Mouse (Mus musculus): ENCODE measurements around the gene Tmem8. TPM values are rescaled to one million over a fixed set of nuclear protein-coding genes. Genes with fewer than 3 reads are reported as not detected.
"Not testable (repeated sequence)": the region's sequence is repeated elsewhere in the genome, so short reads cannot be mapped to it uniquely, and the experiment has no call there.

Tmem8 gene
- polyA plus RNA-seq, 1 experiment from 2014 or later, result 2.9 TPM

DNA sequence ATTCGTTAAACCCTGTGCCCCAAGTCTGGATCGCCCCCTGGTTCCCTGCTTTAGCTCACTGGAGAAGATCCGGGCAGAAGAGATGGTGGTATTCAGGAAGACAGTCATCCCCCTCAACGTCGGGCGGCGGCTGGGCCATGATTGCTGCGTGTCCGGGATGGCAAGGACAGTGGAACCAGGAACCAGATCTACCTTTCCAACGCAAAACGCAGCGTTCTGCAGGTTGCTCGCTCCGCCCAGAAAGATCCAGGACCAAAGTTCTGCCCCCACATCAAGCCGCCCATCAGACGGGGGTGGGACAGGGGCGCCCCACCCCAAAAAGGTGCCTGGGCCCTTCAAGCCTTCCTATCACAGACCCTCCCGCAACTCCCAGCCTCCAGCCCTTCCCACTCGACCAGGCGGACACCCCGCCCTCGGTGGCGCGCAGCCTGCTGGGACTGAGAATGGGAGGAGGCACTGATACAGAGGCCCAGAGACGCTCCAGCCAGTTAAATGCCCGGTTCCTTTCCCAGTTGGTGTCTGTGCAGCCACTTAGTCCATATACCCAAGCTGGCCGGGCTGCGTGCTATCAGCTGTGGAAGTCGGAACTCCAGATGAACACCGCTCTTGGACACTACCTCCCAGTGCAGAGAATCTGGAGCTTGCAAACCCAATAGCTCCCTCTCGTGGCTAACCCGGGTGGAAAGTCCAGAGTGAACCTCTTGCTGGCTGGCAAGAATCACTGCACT, 23.0 kb upstream of the Tmem8 start, which contains the start of gene Decr2:
Gene Decr2 (minus strand): TSS at position 433 of the 728 bp plus-strand sequence.
- no peaks in the 10 kb centered on the region for H3K9me3 ChIP-seq (replicated peaks)
- WGBS, result under 1% methylated on average over 32 of the region's 32 CpGs
- peak; percentile 85 for ATAC-seq (ENCODE audit: insufficient number of reproducible peaks, low FRiP score, low TSS enrichment, low read depth)
- peak within 1 kb of the TSS; percentile 58 for H3K4me3 ChIP-seq (replicated peaks)
- H3K4me1 ChIP-seq, result peaks cover 15% of the 10 kb centered on the region
- H3K27ac ChIP-seq (replicated peaks), result peak within 1 kb of the TSS; percentile 88
- H3K9ac ChIP-seq, result peak within 1 kb of the TSS; percentile 75
- no peaks in the 10 kb centered on the region for H3K27me3 ChIP-seq
- H3K36me3 ChIP-seq, result no peaks in the 10 kb centered on the region; the same call in 1 of the 2 replicates
- H3K4me2 ChIP-seq (replicated peaks), result peak within 1 kb of the TSS; percentile 76

DNA sequence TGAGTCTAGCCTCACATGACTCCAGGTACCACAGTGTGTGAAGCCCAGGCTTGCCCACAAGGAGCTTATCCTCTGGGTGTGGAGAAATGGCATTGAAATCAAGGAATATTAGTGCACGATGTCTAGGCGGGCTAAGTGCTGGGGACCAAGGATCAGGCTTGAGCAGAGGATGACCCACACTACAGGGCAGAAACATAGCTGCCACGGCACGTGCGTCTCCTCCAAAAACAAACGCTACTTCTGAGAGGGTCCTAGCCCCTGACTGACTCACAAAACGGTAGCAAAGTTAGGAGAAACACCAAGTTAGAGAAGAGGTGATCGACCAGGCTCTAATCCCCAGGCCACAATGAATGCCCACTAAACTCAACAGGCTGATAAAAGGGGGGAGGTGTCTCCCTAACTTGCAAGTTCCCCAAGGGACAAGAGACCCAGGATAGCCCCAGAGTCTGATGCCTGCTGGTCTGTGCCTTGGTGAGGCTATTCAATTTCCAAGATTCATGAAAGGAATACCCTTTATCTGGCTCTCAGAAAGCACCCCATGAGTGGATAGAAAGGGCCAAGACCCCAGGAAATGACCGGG, 18.5 kb upstream of the Tmem8 start:
- H3K4me2 ChIP-seq (replicated peaks), result peak overlapping the region; percentile 85
- H3K4me3 ChIP-seq (replicated peaks), result peak overlapping the region; percentile 72
- ATAC-seq (ENCODE audit: insufficient number of reproducible peaks, low FRiP score, low TSS enrichment, low read depth), result no peak
- H3K9ac ChIP-seq, result peak overlapping the region; percentile 74
- peak overlapping the region; percentile 71 for H3K27ac ChIP-seq (replicated peaks)
- no peaks in the 10 kb centered on the region for H3K9me3 ChIP-seq (replicated peaks)
- 20% methylated on average over 9 of the region's 9 CpGs for WGBS
- H3K4me1 ChIP-seq, result peaks cover 18% of the 10 kb centered on the region
- H3K36me3 ChIP-seq, result no peaks in the 10 kb centered on the region; the same call in 1 of the 2 replicates
- H3K27me3 ChIP-seq, result no peaks in the 10 kb centered on the region

GRCm38 (mm10) chr17:26095121-26095740, 17.9 kb upstream of the Tmem8 start, which contains the start of gene Nme4:
TSS of gene Nme4 (minus strand) at chr17:26095602.
- H3K27ac ChIP-seq (replicated peaks), result peak within 1 kb of the TSS; percentile 71
- peak within 1 kb of the TSS; percentile 74 for H3K9ac ChIP-seq
- H3K4me2 ChIP-seq (replicated peaks), result peak within 1 kb of the TSS; percentile 85
- no peaks in the 10 kb centered on the region; the same call in 1 of the 2 replicates for H3K36me3 ChIP-seq
- no peaks in the 10 kb centered on the region for H3K27me3 ChIP-seq
- H3K4me3 ChIP-seq (replicated peaks), result peak within 1 kb of the TSS; percentile 72
- ATAC-seq (ENCODE audit: insufficient number of reproducible peaks, low FRiP score, low TSS enrichment, low read depth), result 0 out of 2 replicates have a peak, but pooled peaks have one; percentile 63
- H3K9me3 ChIP-seq (replicated peaks), result no peaks in the 10 kb centered on the region
- H3K4me1 ChIP-seq, result peaks cover 15% of the 10 kb centered on the region
- WGBS, result 1% methylated on average over 47 of the region's 47 CpGs

DNA sequence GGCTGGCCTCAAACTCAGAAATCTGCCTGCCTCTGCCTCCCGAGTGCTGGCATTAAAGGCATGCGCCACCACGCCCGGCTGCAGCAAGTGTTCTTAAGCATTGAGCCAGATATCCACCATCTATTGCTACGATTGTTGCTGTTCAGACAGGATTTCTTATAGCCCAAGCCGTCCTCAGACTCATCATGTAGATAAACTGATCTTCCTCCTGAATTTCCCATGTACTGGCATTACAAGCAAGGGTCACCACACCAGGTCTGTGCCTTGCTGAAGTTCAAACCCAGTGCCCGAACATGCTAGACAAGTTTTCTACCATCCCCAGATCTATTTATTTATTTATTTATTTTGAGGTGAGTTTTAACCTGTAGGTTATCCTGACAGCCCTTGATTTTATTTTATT, 14.6 kb upstream of the Tmem8 start:
- Histone ChIP-seq H3K4me2 (replicated peaks) (no peak overlapping the region), H3K27me3 (no peaks in the 10 kb centered on the region), H3K9ac (no peak overlapping the region), H3K27ac (replicated peaks) (no peak overlapping the region), H3K4me1 (peaks cover 15% of the 10 kb centered on the region), H3K4me3 (replicated peaks) (no peak overlapping the region), H3K36me3 (no peaks in the 10 kb centered on the region), H3K9me3 (replicated peaks) (no peaks in the 10 kb centered on the region)
- ATAC-seq (ENCODE audit: insufficient number of reproducible peaks, low FRiP score, low TSS enrichment, low read depth), result no peak
- WGBS, result 89% methylated on average over 7 of the region's 7 CpGs

- H3K9ac ChIP-seq; H3K9me3 ChIP-seq (replicated peaks); H3K27ac ChIP-seq (replicated peaks); H3K27me3 ChIP-seq; H3K4me3 ChIP-seq (replicated peaks); H3K36me3 ChIP-seq; ATAC-seq (ENCODE audit: insufficient number of reproducible peaks, low FRiP score, low TSS enrichment, low read depth); H3K4me2 ChIP-seq (replicated peaks): not testable (repeated sequence)
- peaks cover 14% of the 10 kb centered on the region for H3K4me1 ChIP-seq
- WGBS, result 55% methylated on average over 3 of the region's 3 CpGs
Measured at GRCm38 (mm10) chr17:26099316-26099715, 13.8 kb upstream of the Tmem8 start.

- Histone ChIP-seq H3K36me3 (no peaks in the 10 kb centered on the region), H3K4me3 (replicated peaks) (no peak overlapping the region), H3K9ac (no peak overlapping the region), H3K4me1 (peaks cover 5% of the 10 kb centered on the region; the same call in 1 of the 2 replicates), H3K27me3 (no peaks in the 10 kb centered on the region), H3K27ac (replicated peaks) (no peak overlapping the region), H3K4me2 (replicated peaks) (no peak overlapping the region), H3K9me3 (replicated peaks) (no peaks in the 10 kb centered on the region)
- no peak for ATAC-seq (ENCODE audit: insufficient number of reproducible peaks, low FRiP score, low TSS enrichment, low read depth)
- WGBS, result 31% methylated on average over 2 of the region's 2 CpGs
Measured at GRCm38 (mm10) chr17:26100166-26100565, 12.9 kb upstream of the Tmem8 start.

DNA sequence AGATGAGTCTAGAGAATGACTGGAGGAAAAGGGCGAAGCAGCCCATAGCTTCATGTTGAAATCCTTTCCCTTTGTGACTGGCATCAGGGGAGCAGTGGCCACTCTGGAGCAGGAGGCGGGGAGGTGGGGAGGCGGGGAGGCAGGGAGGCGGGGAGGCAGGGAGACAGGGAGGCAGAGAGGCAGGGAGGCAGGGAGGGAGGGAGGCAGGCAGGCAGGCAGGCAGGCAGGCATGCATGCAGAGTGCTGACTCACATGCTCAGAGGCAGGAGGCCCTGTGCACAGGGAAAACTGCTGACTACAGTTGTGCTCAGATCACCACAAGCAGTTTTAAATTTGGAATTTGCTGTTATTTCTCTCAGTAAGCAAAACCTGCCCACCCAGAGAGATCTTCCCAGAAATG, 11.6 kb upstream of the Tmem8 start:
- ATAC-seq (ENCODE audit: insufficient number of reproducible peaks, low FRiP score, low TSS enrichment, low read depth), result no peak
- Histone ChIP-seq H3K9me3 (replicated peaks) (no peaks in the 10 kb centered on the region), H3K4me3 (replicated peaks) (no peak overlapping the region), H3K36me3 (no peaks in the 10 kb centered on the region), H3K4me1 (no peaks in the 10 kb centered on the region), H3K4me2 (replicated peaks) (no peak overlapping the region), H3K27me3 (no peaks in the 10 kb centered on the region), H3K27ac (replicated peaks) (no peak overlapping the region), H3K9ac (no peak overlapping the region)
- WGBS, result 35% methylated on average over 4 of the region's 4 CpGs

- H3K9me3 ChIP-seq (replicated peaks), result no peaks in the 10 kb centered on the region
- no peak overlapping the region for H3K9ac ChIP-seq
- no peaks in the 10 kb centered on the region for H3K4me1 ChIP-seq
- WGBS, result 52% methylated on average over 4 of the region's 4 CpGs
- no peak overlapping the region for H3K4me3 ChIP-seq (replicated peaks)
- H3K36me3 ChIP-seq, result no peaks in the 10 kb centered on the region
- no peak overlapping the region for H3K4me2 ChIP-seq (replicated peaks)
- no peak for ATAC-seq (ENCODE audit: insufficient number of reproducible peaks, low FRiP score, low TSS enrichment, low read depth)
- no peak overlapping the region for H3K27ac ChIP-seq (replicated peaks)
- peaks cover 7% of the 10 kb centered on the region for H3K27me3 ChIP-seq
Measured at GRCm38 (mm10) chr17:26105619-26106018, 7.5 kb upstream of the Tmem8 start.

- Histone ChIP-seq H3K4me3 (replicated peaks) (no peak overlapping the region), H3K27ac (replicated peaks) (no peak overlapping the region), H3K9ac (no peak overlapping the region), H3K4me1 (peaks cover 12% of the 10 kb centered on the region), H3K36me3 (no peaks in the 10 kb centered on the region), H3K9me3 (replicated peaks) (no peaks in the 10 kb centered on the region), H3K4me2 (replicated peaks) (no peak overlapping the region), H3K27me3 (peaks cover 52% of the 10 kb centered on the region)
- 25% methylated on average over 4 of the region's 4 CpGs for WGBS
- no peak for ATAC-seq (ENCODE audit: insufficient number of reproducible peaks, low FRiP score, low TSS enrichment, low read depth)
Measured at GRCm38 (mm10) chr17:26110156-26110555, 2.9 kb upstream of the Tmem8 start.

- H3K4me1 ChIP-seq, result peaks cover 12% of the 10 kb centered on the region
- H3K27ac ChIP-seq (replicated peaks), result no peak overlapping the region
- 3% methylated on average over 4 of the region's 4 CpGs for WGBS
- no peaks in the 10 kb centered on the region for H3K9me3 ChIP-seq (replicated peaks)
- no peaks in the 10 kb centered on the region for H3K36me3 ChIP-seq
- ATAC-seq (ENCODE audit: insufficient number of reproducible peaks, low FRiP score, low TSS enrichment, low read depth), result no peak
- H3K4me2 ChIP-seq (replicated peaks), result no peak overlapping the region
- H3K9ac ChIP-seq, result no peak overlapping the region
- peaks cover 61% of the 10 kb centered on the region for H3K27me3 ChIP-seq
- no peak overlapping the region for H3K4me3 ChIP-seq (replicated peaks)
Measured at GRCm38 (mm10) chr17:26111024-26111423, 2.1 kb upstream of the Tmem8 start.

DNA sequence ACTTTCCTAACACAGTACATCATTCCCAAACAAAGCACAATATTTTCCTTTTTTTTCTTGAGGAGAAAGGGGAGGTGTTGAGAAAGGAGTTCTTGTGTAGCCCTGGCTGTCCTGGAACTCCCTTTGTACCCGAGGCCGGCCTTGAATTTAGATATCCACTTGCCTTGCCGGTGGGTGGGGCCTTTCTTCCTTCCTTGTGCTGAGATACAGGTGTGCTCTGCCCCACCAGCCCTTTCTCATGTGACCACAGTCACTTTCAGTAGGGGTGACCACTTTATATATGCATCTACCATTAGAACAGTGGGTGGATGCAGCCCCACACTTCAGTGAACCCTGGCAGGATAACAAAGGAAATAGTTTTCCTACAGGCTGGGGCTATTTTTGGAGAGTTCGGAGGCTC, 1.4 kb upstream of the Tmem8 start:
- Histone ChIP-seq H3K4me2 (replicated peaks) (no peak overlapping the region), H3K27me3 (peaks cover 67% of the 10 kb centered on the region), H3K4me1 (peaks cover 12% of the 10 kb centered on the region), H3K36me3 (no peaks in the 10 kb centered on the region), H3K9ac (no peak overlapping the region), H3K4me3 (replicated peaks) (no peak overlapping the region), H3K27ac (replicated peaks) (no peak overlapping the region), H3K9me3 (replicated peaks) (no peaks in the 10 kb centered on the region)
- no peak for ATAC-seq (ENCODE audit: insufficient number of reproducible peaks, low FRiP score, low TSS enrichment, low read depth)
- WGBS, result 21% methylated on average over 4 of the region's 4 CpGs

Data from embryonic facial prominence, embryonic 15.5 days (tissue).